Mouse (Mus musculus) central nervous system, embryonic 18 days (tissue): Measurements from ENCODE around the gene Tnnt2. TPM values are rescaled to one million over a fixed set of nuclear protein-coding genes. Genes with fewer than 3 reads are reported as not detected.

Experiments used
- polyA plus RNA-seq: library from polyadenylated mRNA; depleted of rRNA; stranded (reverse); fragments of >200 nt; gene quantifications from 2 replicates; pipeline ENCODE4 v1.2.3, GENCODE M21; 2012; rRNA removed

Gene Tnnt2
- 0.67 and 3.2 TPM in 2 replicates for polyA plus RNA-seq

DNA sequence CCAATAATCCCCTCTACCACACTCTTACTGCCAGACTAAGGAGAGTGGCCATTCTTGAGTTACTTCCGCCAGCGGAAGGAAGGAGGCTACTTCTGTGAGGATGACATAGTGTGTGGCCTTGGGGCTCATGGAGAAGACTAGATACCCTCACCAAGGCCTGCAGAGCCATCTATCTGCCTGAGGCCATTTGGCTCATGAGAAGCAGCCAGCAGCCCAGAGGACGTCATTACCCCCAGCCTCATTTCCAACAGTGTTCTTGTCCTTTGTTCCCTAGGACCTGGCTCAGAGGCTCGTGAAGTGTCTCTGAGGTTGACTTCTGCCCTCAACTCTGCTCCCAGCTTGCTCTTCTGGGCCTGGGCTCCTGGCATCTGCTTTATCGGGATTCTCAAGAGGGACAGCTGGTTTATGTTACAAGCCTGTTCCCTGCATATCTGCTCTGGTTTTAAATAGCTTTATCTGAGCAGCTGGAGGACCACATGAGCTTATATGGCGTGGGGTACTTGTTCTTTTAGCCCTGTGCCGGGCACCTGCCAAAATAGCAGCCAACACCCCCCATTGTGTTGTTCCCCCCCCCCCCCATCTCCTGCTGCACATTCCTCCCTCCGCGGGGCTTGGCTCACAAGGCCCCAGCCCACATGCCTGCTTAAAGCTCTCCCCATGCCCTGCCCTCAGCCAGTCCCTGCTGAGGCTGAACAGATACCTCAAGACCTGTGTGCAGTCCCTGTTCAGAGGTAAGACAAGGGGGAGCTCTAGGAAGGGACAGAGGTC is at the start of gene Tnnt2:
Gene Tnnt2, plus strand, starts transcription at position 639 of the 768 bp plus-strand sequence.

DNA sequence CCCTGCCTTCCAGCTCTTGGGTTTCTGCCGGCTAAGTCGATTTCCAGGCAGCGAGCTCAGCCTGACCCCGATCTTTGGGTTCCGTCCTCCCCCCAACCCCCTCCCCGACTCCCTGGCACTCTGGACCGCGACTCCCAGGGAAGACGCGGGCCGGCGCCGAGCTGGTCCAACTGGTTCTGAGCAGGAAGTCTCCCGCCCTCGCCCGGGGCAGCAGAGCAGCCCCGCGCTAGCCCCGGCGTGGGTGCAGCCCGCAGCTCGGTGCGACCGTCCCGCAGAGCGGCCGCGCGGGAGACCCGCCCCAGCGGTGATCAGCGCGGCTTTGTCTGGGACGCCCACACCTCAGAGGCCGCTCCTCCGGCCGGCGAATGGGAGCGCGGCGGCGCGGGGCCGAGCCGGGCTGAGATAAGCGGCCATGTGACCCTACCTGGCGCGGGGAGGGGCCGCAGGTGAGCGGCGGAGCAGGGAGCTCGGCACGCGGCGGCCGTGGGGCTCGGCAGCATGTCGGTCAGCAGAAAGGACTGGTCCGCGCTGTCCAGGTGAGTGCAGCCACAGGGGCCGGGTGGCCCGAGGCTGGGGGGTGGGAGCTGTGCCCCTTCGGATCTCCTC is 17.6 kb upstream of the Tnnt2 start, which contains the start of gene Lad1:
Gene Lad1, plus strand, starts transcription at position 118 of the 606 bp plus-strand sequence.

Other genes with a start within 250 kb of the Tnnt2 start
- 73.0 and 84.1 TPM in 2 replicates for gene Nav1, start 229.1 kb upstream of the Tnnt2 start, polyA plus RNA-seq
- 29.7 and 30.8 TPM in 2 replicates for gene Csrp1, start 116.3 kb upstream of the Tnnt2 start, polyA plus RNA-seq
- 25.7 and 30.5 TPM in 2 replicates for gene Phlda3, start 70.2 kb upstream of the Tnnt2 start, polyA plus RNA-seq
- 0.27 and 21.4 TPM in 2 replicates for gene Tnni1, start 56.9 kb upstream of the Tnnt2 start, polyA plus RNA-seq
- gene Lad1, start 17.8 kb upstream of the Tnnt2 start, polyA plus RNA-seq: 0.63 and 0.66 TPM in 2 replicates
- 0.09 and 1.7 TPM in 2 replicates for gene Pkp1, start 82.9 kb downstream of the Tnnt2 start, polyA plus RNA-seq
- 0.07 and 0.08 TPM in 2 replicates for gene Igfn1, start 170.0 kb downstream of the Tnnt2 start, polyA plus RNA-seq
- gene Tmem9, start 171.8 kb downstream of the Tnnt2 start, polyA plus RNA-seq: 131 and 150 TPM in 2 replicates
- 0.35 and 0.40 TPM in 2 replicates for gene Ascl5, start 214.4 kb downstream of the Tnnt2 start, polyA plus RNA-seq
- 0.44 and 1.8 TPM in 2 replicates for gene Cacna1s, start 216.4 kb downstream of the Tnnt2 start, polyA plus RNA-seq